Mouse (Mus musculus) CD4-positive naive resting alpha-beta T cell, adult 76 days (primary cell): ENCODE results near the gene Parpbp. TPM values are rescaled to one million over a fixed set of nuclear protein-coding genes. Genes with fewer than 3 reads are reported as not detected.

Experiments
- total RNA-seq: library from RNA; stranded (reverse); gene quantifications from one replicate; pipeline ENCODE4 v1.2.4, GENCODE M21; 2023

Gene Parpbp
- not detected for total RNA-seq

DNA sequence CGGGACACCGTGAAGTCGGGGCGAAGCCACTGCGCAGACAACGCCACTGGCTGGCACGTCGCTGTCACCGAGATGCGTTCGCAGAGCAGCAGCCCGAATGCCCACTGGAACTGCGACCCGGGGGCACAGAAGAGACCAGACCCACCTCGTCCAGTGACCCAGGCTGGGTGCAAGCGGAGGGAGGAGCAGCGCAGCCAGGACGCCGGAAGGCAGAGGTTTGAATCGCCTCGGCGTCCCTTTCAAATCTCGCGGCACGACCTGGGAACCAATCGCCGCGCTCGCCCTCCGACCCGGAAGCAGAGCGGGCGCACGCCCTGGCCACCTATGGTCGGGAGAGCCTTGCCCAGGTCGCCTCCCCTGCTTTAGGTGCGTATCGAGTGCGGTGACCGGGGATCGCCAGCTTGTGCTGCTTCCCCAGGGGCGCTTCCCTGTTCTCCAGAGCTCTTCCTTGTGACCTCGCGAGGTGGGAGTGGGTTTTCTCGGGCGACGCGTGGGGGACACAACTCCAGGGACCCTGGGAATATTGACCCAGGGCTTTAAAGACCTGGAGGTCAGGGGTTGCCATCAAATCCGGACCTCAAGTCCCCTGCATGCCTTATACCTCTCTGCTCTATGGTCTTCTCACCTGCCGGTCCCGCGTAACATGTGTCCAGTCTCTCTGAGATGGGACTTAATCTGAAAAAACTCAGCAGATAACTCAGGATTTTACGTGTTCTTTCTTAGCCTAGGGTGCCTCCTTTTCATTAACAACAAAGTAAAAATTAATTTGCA, at the start of gene Parpbp, which contains the start of gene Nup37:
Parpbp (minus strand) TSS at position 235 of the 771 bp plus-strand sequence.
Nup37 (plus strand) TSS at position 286 of the 771 bp plus-strand sequence.

DNA sequence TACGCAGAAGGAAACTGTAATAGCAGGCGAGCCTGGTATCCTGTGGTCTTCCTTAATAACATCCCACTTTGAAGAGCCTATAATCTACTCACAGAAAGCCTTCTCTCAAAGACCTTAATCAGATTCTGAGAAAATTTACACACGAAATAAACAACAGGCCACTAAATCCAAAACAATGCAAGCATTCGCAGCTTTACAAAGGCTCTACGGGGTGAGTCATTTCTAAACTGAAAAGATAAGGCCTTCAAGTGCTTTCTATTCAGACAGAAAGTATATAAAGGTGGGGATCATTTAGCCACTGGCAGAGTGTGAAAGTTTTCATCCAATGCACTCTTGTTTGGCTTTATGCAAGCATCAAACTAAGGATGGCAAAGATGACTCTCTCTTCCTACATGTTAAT, 56.0 kb downstream of the Parpbp start, which contains the start of gene Pmch:
Pmch (plus strand) TSS at position 301 of the 400 bp plus-strand sequence.

Other genes with a start within 250 kb of the Parpbp start
- not detected for gene Pmch, start 55.9 kb downstream of the Parpbp start, total RNA-seq
- 4.8 TPM for gene Nup37, start 51 bp upstream of the Parpbp start, total RNA-seq
- 55.6 TPM for gene Washc3, start 54.2 kb upstream of the Parpbp start, total RNA-seq
- 0.38 TPM for gene Dram1, start 232.1 kb upstream of the Parpbp start, total RNA-seq
- gene Gnptab, start 232.2 kb upstream of the Parpbp start, total RNA-seq, result 37.0 TPM